Mouse (Mus musculus): Measurements from ENCODE around the gene Gm5485.

- no peak for TF ChIP-seq CTCF (IDR thresholded peaks at IDR 0.05; ENCODE audit: extremely low read depth, insufficient read depth, low read length)
- no peak for TF ChIP-seq POLR2A (IDR thresholded peaks at IDR 0.05; ENCODE audit: extremely low read depth, insufficient read depth, low read length)
Measured at GRCm38 (mm10) chr16:48429427-48429826, 17.2 kb upstream of the Gm5485 start.

Data from cortical plate, adult 2 months (tissue).